Mouse (Mus musculus): ENCODE data around the gene Uba5. TPM values are rescaled to one million over a fixed set of nuclear protein-coding genes. Genes with fewer than 3 reads are reported as not detected.

Uba5 gene
- total RNA-seq, 2 experiments from 2014 or later: 15.6 to 17.4 TPM

Other genes with a start within 250 kb of the Uba5 start
- 1 to 10 TPM; 1.6 to 2.7 TPM for gene Nphp3, start 60.6 kb downstream of the Uba5 start, total RNA-seq (2021)
- not detected for gene Gm28305, start 22.5 kb downstream of the Uba5 start, total RNA-seq (2021)
- gene Acad11, start 243 bp upstream of the Uba5 start, total RNA-seq (2021): 100 to 1,000 TPM in 1 of 2 experiments, 10 to 100 TPM in 1; 98.0 to 105 TPM
- gene Ackr4, start 63.8 kb upstream of the Uba5 start, total RNA-seq (2021): 1 to 10 TPM; 3.8 to 4.7 TPM
- gene Dnajc13, start 199.8 kb upstream of the Uba5 start, total RNA-seq (2021): 10 to 100 TPM; 31.1 to 37.5 TPM